Mouse (Mus musculus) liver, adult 2 months (tissue): ENCODE results near the gene Ficd. TPM values are rescaled to one million over a fixed set of nuclear protein-coding genes. Genes with fewer than 3 reads are reported as not detected.

Experiments
- DNase-seq: peaks from one replicate; pipeline ENCODE4 v3.0.0-alpha.2; 2011; ENCODE audit warnings: low read depth, low spot score; ENCODE audit errors: extremely low read depth
- H3K27ac ChIP-seq: fragments of 200-500 bp; replicated peaks from 2 replicates; pipeline ENCODE4 v1.5.1; 2012; ENCODE audit warnings: low read depth, mild to moderate bottlenecking, control low read depth, inconsistent platforms, low read length; ENCODE audit not compliant: insufficient read depth
- H3K27me3 ChIP-seq: fragments of 200-500 bp; 2 replicates; pipeline ENCODE4 v1.6.1; 2012; ENCODE audit warnings: mild to moderate bottlenecking, moderate library complexity, low read length, inconsistent platforms; ENCODE audit not compliant: control insufficient read depth, insufficient read depth
- H3K36me3 ChIP-seq: fragments of 200-500 bp; 2 replicates; pipeline ENCODE4 v1.6.1; 2012; ENCODE audit warnings: low read length, inconsistent platforms; ENCODE audit not compliant: control insufficient read depth, insufficient read depth
- H3K4me1 ChIP-seq: fragments of 200-500 bp; 2 replicates; pipeline ENCODE4 v1.6.1; 2011; ENCODE audit warnings: low read length; ENCODE audit not compliant: control insufficient read depth, insufficient read depth
- H3K4me3 ChIP-seq: fragments of 200-500 bp; 2 replicates; pipeline ENCODE4 v1.5.1; 2011; ENCODE audit warnings: low read depth, mild to moderate bottlenecking, control low read depth, low read length, moderate library complexity; ENCODE audit not compliant: insufficient read depth
- H3K79me2 ChIP-seq: fragments of 200-500 bp; 2 replicates; pipeline ENCODE4 v1.6.1; 2012; ENCODE audit warnings: inconsistent platforms, mild to moderate bottlenecking, low read length, moderate library complexity; ENCODE audit not compliant: control insufficient read depth, insufficient read depth
- H3K9ac ChIP-seq: fragments of 200-500 bp; 2 replicates; pipeline ENCODE4 v1.6.1; 2012; ENCODE audit warnings: low read depth, mild to moderate bottlenecking, control low read depth, inconsistent platforms, low read length
- CTCF ChIP-seq: fragments of 200-500 bp; IDR thresholded peaks from 2 replicates; pipeline ENCODE4 v1.5.1; 2011; ENCODE audit warnings: low read depth, low read length, control low read depth
- POLR2A ChIP-seq: fragments of 200-500 bp; IDR thresholded peaks from 2 replicates; pipeline ENCODE4 v1.6.1; 2011; ENCODE audit warnings: low read length, control low read depth; ENCODE audit not compliant: insufficient read depth; ENCODE audit errors: extremely low read depth
- WGBS: fragments of 180-500 bp; shearing (Covaris S2); methylation state at CpG from one replicate; pipeline ENCODE4 v1.1.7; 2018; 5-methylcytosine and 5-hydroxymethylcytosine counted together
- polyA plus RNA-seq: library from polyadenylated mRNA; depleted of rRNA; stranded (reverse); fragments of >200 nt; gene quantifications from 2 replicates; pipeline ENCODE4 v1.2.3, GENCODE M21; 2012
- total RNA-seq: library from RNA; depleted of rRNA; stranded (reverse); fragments of >200 nt; gene quantifications from 2 replicates; pipeline ENCODE4 v1.2.3, GENCODE M21; 2014

The Ficd gene
- total and polyA plus RNA-seq, 2 experiments: 2.5 to 7.2 TPM

DNA sequence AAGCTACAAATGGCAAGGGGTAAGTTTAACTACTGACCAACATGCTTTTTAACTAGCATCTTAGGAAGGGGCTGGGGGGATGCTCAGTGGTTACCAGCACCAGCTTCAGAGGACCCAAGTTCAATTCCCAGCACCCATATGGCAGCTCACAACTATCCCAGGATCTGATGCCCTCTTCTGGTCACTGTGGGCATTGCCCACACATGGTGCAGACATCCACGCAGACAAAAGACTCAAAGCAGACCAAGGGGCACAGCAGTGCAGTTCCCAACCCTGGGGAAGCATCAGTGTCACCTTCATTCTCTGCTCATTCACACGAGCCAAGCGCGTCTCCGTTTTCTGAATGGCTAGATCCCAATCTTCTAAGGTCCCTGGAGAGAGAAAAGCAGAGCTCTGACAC, 12.0 kb downstream of the Ficd start:
- 96% methylated on average over 5 of the region's 5 CpGs for WGBS
- Histone ChIP-seq H3K79me2 (no peaks in the 10 kb centered on the region), H3K4me1 (no peaks in the 10 kb centered on the region), H3K27me3 (no peaks in the 10 kb centered on the region), H3K36me3 (peaks cover 17% of the 10 kb centered on the region), H3K9ac (no peak overlapping the region), H3K27ac (no peak overlapping the region), H3K4me3 (no peak overlapping the region)
- DNase-seq: no peak
- no peak for TF ChIP-seq POLR2A
- TF ChIP-seq CTCF: peak; percentile 39; the same call in 1 of the 2 replicates

DNA sequence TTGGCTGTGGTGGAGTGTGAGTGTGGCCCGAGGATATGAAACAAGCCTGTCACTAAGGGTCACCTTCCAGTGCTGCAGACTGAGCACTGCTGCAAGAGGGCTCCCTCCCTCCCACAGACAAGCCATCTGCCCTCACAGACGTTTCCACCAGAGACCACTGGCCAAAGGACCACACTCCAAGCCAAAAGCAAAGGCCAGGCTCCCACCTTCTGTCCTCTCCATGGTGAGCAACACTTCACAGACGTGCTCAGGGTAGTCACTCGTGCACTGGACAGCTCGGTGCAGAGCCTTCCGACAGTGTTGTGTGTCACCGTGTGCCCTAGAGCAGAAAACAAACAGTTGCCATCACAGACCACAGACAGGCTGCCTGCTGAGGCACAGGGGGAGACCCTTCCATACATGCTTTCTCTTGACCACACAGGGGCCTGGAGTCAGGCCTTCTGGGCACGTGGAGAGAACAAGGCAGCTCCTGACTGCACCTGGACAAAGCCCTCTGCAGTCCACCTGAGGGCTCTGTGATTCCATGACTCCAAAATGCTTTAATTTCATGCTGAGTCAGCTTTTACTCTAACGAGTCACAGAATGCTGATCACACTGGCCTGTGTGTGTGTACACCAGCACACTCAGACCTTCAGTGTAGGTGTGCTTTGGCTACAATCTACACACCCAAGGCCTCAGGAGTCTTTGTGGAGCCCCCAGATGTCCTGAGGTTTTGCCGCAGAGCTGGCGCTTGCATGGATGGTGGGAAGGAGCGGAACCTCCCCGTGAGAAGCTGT, 13.1 kb downstream of the Ficd start:
- no peak overlapping the region for H3K27ac ChIP-seq
- H3K9ac ChIP-seq: no peak overlapping the region
- no peak for TF ChIP-seq CTCF
- TF ChIP-seq POLR2A: no peak
- no peaks in the 10 kb centered on the region for H3K27me3 ChIP-seq
- H3K4me1 ChIP-seq: no peaks in the 10 kb centered on the region
- no peak for DNase-seq
- 95% methylated on average over 13 of the region's 13 CpGs for WGBS
- H3K4me3 ChIP-seq: no peak overlapping the region
- H3K36me3 ChIP-seq: peaks cover 15% of the 10 kb centered on the region
- H3K79me2 ChIP-seq: no peaks in the 10 kb centered on the region

DNA sequence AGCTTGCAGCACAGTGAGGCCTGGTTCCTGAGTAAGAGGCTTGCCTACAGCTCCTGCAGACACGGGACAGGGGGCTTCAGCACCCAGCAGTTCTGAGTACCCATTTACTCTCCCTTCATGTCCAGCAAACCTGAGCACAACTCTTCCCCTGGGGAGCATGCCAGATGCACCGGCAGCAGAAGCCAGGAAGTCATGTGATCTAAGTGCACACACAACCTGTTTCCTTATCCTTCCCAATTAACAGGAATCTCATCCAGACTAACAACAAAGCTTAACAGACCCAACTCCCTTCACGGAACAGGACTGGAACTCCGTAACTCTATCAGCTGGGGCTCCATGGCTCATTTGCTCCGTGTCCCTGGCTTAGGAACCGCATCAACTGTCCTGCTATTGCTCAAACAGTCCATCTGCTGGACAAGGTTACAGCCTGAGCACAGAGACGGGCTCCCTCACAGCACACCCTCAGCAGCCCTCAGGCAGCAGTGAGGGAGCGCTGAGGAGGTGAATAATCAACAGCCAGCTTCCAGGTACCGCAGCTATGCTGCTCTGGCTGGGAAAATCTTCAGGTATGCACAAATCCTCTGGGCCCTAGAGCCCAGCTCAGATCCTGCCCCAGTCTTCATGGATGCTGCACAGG, 16.0 kb downstream of the Ficd start:
- 82% methylated on average over 9 of the region's 9 CpGs for WGBS
- DNase-seq: no peak
- Histone ChIP-seq H3K27me3 (no peaks in the 10 kb centered on the region), H3K79me2 (no peaks in the 10 kb centered on the region), H3K9ac (no peak overlapping the region), H3K4me1 (no peaks in the 10 kb centered on the region), H3K36me3 (peaks cover 9% of the 10 kb centered on the region; the same call in 1 of the 2 replicates), H3K27ac (no peak overlapping the region), H3K4me3 (no peak overlapping the region)
- TF ChIP-seq CTCF: no peak
- no peak for TF ChIP-seq POLR2A

DNA sequence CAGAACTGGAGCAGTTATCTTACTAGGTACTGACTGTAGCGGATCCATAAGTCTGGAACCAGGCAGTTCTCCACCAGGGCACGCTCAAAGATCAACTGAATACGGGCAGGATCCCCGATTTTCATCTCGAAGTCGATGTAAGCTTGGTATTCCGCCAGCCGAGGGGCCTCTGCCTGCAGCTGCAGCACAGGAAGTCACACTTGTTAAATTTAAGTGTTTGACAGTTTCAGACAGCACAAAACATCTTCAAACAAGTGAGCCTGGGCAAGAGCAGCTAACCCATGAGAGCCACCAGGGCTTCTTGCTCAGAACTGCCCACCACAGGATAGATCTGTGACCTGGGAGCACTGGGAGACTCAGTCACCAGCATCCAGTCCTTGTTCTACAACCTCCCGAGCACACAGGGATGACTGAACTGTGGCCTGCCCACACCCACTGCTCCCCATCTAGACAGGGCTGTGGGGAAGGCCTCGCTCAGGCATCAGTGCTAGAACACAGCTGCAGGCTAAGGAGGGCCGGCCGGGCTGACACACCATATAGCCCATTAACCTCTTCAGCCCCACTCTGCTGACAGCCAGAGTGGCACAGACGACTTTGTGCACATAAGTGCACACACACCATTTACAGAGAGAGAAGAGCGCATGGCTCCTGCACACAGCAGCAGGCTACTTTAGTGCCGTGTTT, 19.9 kb downstream of the Ficd start:
- Histone ChIP-seq H3K27me3 (no peaks in the 10 kb centered on the region), H3K79me2 (no peaks in the 10 kb centered on the region), H3K4me3 (no peak overlapping the region), H3K9ac (no peak overlapping the region), H3K36me3 (peaks cover 8% of the 10 kb centered on the region; the same call in 1 of the 2 replicates), H3K4me1 (no peaks in the 10 kb centered on the region), H3K27ac (no peak overlapping the region)
- TF ChIP-seq CTCF (no peak), POLR2A (no peak)
- DNase-seq: no peak
- WGBS: 93% methylated on average over 15 of the region's 15 CpGs

- Histone ChIP-seq H3K4me3 (no peak overlapping the region), H3K4me1 (no peaks in the 10 kb centered on the region), H3K27ac (no peak overlapping the region), H3K36me3 (peaks cover 9% of the 10 kb centered on the region; the same call in 1 of the 2 replicates), H3K9ac (no peak overlapping the region), H3K27me3 (no peaks in the 10 kb centered on the region), H3K79me2 (peaks cover 8% of the 10 kb centered on the region; the same call in 1 of the 2 replicates)
- DNase-seq: no peak
- TF ChIP-seq POLR2A (no peak), CTCF (no peak)
- WGBS: 94% methylated on average over 2 of the region's 2 CpGs
These were observed 26.0 kb downstream of the Ficd start for GRCm38 (mm10) chr5:113761585-113761984.

- Histone ChIP-seq H3K9ac (no peak overlapping the region), H3K27ac (no peak overlapping the region), H3K4me1 (no peaks in the 10 kb centered on the region), H3K36me3 (peaks cover 3% of the 10 kb centered on the region; the same call in 1 of the 2 replicates), H3K4me3 (no peak overlapping the region), H3K79me2 (peaks cover 24% of the 10 kb centered on the region; the same call in 1 of the 2 replicates), H3K27me3 (no peaks in the 10 kb centered on the region)
- 91% methylated on average over 7 of the region's 7 CpGs for WGBS
- no peak for DNase-seq
- TF ChIP-seq POLR2A (no peak), CTCF (no peak)
These were observed 28.8 kb downstream of the Ficd start for GRCm38 (mm10) chr5:113764426-113764825.
